Mouse (Mus musculus) bone marrow, adult 2 months (tissue): ENCODE data around the gene Kcnj14.

ENCODE experiments used
- CTCF ChIP-seq: fragments of 200-500 bp; IDR thresholded peaks from 2 replicates; pipeline ENCODE4 v1.5.1; 2011; ENCODE audit warnings: low read length, control low read depth; ENCODE audit not compliant: control insufficient read depth, insufficient read depth
- POLR2A ChIP-seq: fragments of 200-500 bp; IDR thresholded peaks from 2 replicates; pipeline ENCODE4 v1.6.1; 2011; ENCODE audit warnings: low read depth, mild to moderate bottlenecking, control low read depth, low read length, borderline replicate concordance; ENCODE audit not compliant: control insufficient read depth

- TF ChIP-seq CTCF (no peak), POLR2A (no peak)
Observed at GRCm38 (mm10) chr7:45798511-45798836, 26.1 kb downstream of the Kcnj14 start.
